Mouse (Mus musculus): ENCODE results near the gene Ints1. TPM values are rescaled to one million over a fixed set of nuclear protein-coding genes. Genes with fewer than 3 reads are reported as not detected.

Ints1 gene
- polyA plus RNA-seq, 1 experiment = 56.4 TPM

- H3K4me1 ChIP-seq (ENCODE audit: control insufficient read depth, insufficient read depth, low read length) = peaks cover 13% of the 10 kb centered on the region
- H3K4me3 ChIP-seq (replicated peaks; ENCODE audit: extremely low read depth, low read depth, low read length) = no peak overlapping the region
- no peak for DNase-seq
- 72% methylated on average over 7 of the region's 7 CpGs for WGBS
- TF ChIP-seq CTCF (IDR thresholded peaks at IDR 0.05; ENCODE audit: insufficient read depth, low read length) (no peak), POLR2A (IDR thresholded peaks at IDR 0.05; ENCODE audit: borderline replicate concordance, extremely low read depth, low read depth, low read length) (no peak)
Observed at GRCm38 (mm10) chr5:139738592-139739315, 36.7 kb downstream of the Ints1 start.

GRCm38 (mm10) chr5:139737841-139738591, 37.5 kb downstream of the Ints1 start:
- TF ChIP-seq CTCF (IDR thresholded peaks at IDR 0.05; ENCODE audit: insufficient read depth, low read length) = no peak
- no peak for DNase-seq
- 76% methylated on average over 14 of the region's 14 CpGs for WGBS
- Histone ChIP-seq H3K4me3 (replicated peaks; ENCODE audit: extremely low read depth, low read depth, low read length) (no peak overlapping the region), H3K4me1 (ENCODE audit: control insufficient read depth, insufficient read depth, low read length) (peaks cover 13% of the 10 kb centered on the region)

- TF ChIP-seq POLR2A (IDR thresholded peaks at IDR 0.05; ENCODE audit: borderline replicate concordance, extremely low read depth, low read depth, low read length) (no peak), CTCF (IDR thresholded peaks at IDR 0.05; ENCODE audit: insufficient read depth, low read length) (no peak)
- WGBS = 11% methylated on average over 10 of the region's 10 CpGs
- H3K4me3 ChIP-seq (replicated peaks; ENCODE audit: extremely low read depth, low read depth, low read length) = peak overlapping the region; percentile 50
Observed at GRCm38 (mm10) chr5:139736504-139736940, 39.0 kb downstream of the Ints1 start.

GRCm38 (mm10) chr5:139735677-139736503, 39.6 kb downstream of the Ints1 start, which contains the start of gene Micall2:
TSS of gene Micall2 (minus strand) at chr5:139736336.
- 1% methylated on average over 50 of the region's 50 CpGs for WGBS
- peak; percentile 96 for DNase-seq
- no peak; the same call in 1 of the 2 replicates for TF ChIP-seq POLR2A (IDR thresholded peaks at IDR 0.05; ENCODE audit: borderline replicate concordance, extremely low read depth, low read depth, low read length)
- TF ChIP-seq CTCF (IDR thresholded peaks at IDR 0.05; ENCODE audit: insufficient read depth, low read length) = no peak
- peaks cover 13% of the 10 kb centered on the region for H3K4me1 ChIP-seq (ENCODE audit: control insufficient read depth, insufficient read depth, low read length)
- H3K4me3 ChIP-seq (replicated peaks; ENCODE audit: extremely low read depth, low read depth, low read length) = peak within 1 kb of the TSS; percentile 68

More at GRCm38 (mm10) chr5:139736504-139736940, 39.0 kb downstream of the Ints1 start:
- H3K4me1 ChIP-seq (ENCODE audit: control insufficient read depth, insufficient read depth, low read length) = peaks cover 13% of the 10 kb centered on the region
- no peak for DNase-seq

- 57% methylated on average over 7 of the region's 7 CpGs for WGBS
- TF ChIP-seq CTCF (IDR thresholded peaks at IDR 0.05; ENCODE audit: insufficient read depth, low read length) (no peak), POLR2A (IDR thresholded peaks at IDR 0.05; ENCODE audit: borderline replicate concordance, extremely low read depth, low read depth, low read length) (no peak)
- Histone ChIP-seq H3K4me3 (replicated peaks; ENCODE audit: extremely low read depth, low read depth, low read length) (no peak overlapping the region), H3K4me1 (ENCODE audit: control insufficient read depth, insufficient read depth, low read length) (peaks cover 13% of the 10 kb centered on the region)
- DNase-seq = no peak
Observed at GRCm38 (mm10) chr5:139734746-139735145, 40.7 kb downstream of the Ints1 start.

- DNase-seq = no peak
- no peak overlapping the region for H3K4me3 ChIP-seq (replicated peaks; ENCODE audit: extremely low read depth, low read depth, low read length)
- 40% methylated on average over 3 of the region's 3 CpGs for WGBS
- no peak for TF ChIP-seq POLR2A (IDR thresholded peaks at IDR 0.05; ENCODE audit: borderline replicate concordance, extremely low read depth, low read depth, low read length)
- no peak for TF ChIP-seq CTCF (IDR thresholded peaks at IDR 0.05; ENCODE audit: insufficient read depth, low read length)
- H3K4me1 ChIP-seq (ENCODE audit: control insufficient read depth, insufficient read depth, low read length) = peaks cover 13% of the 10 kb centered on the region
Observed at GRCm38 (mm10) chr5:139734016-139734415, 41.5 kb downstream of the Ints1 start.

GRCm38 (mm10) chr5:139732634-139733107, 42.8 kb downstream of the Ints1 start:
- TF ChIP-seq CTCF (IDR thresholded peaks at IDR 0.05; ENCODE audit: insufficient read depth, low read length) = no peak
- 0 out of 2 replicates have a peak, but pooled peaks have one; percentile 14 for TF ChIP-seq POLR2A (IDR thresholded peaks at IDR 0.05; ENCODE audit: borderline replicate concordance, extremely low read depth, low read depth, low read length)
- Histone ChIP-seq H3K4me3 (replicated peaks; ENCODE audit: extremely low read depth, low read depth, low read length) (no peak overlapping the region), H3K4me1 (ENCODE audit: control insufficient read depth, insufficient read depth, low read length) (peaks cover 13% of the 10 kb centered on the region)
- whole genome bisulfite sequencing = 20% methylated on average over 11 of the region's 11 CpGs
- DNase-seq = peak; percentile 52

- no peak for DNase-seq
- no peak overlapping the region for H3K4me3 ChIP-seq (replicated peaks; ENCODE audit: extremely low read depth, low read depth, low read length)
- no peak for TF ChIP-seq CTCF (IDR thresholded peaks at IDR 0.05; ENCODE audit: insufficient read depth, low read length)
- no peak for TF ChIP-seq POLR2A (IDR thresholded peaks at IDR 0.05; ENCODE audit: borderline replicate concordance, extremely low read depth, low read depth, low read length)
- WGBS = 34% methylated on average over 8 of the region's 8 CpGs
- peaks cover 9% of the 10 kb centered on the region for H3K4me1 ChIP-seq (ENCODE audit: control insufficient read depth, insufficient read depth, low read length)
Observed at GRCm38 (mm10) chr5:139730712-139731486, 44.6 kb downstream of the Ints1 start.

Measured in lung, adult 2 months (tissue).